Mouse (Mus musculus) left cerebral cortex, adult 2 months (tissue): ENCODE results near the gene Vmn1r48. TPM values are rescaled to one million over a fixed set of nuclear protein-coding genes. Genes with fewer than 3 reads are reported as not detected.
"Not testable (repeated sequence)": the region's sequence is repeated elsewhere in the genome, so short reads cannot be mapped to it uniquely, and the experiment has no call there.

Experiments
- DNase-seq, 2 experiments: peaks; one replicate each; pipeline ENCODE4 v3.0.0; 2021 to 2022; ENCODE audit warnings: low spot score in 2 of 2, mixed read lengths in 1 of 2; ENCODE audit errors: extremely low spot score in 1 of 2
- H3K27ac ChIP-seq: fragments of 200-600 bp; 2 replicates; pipeline ENCODE4 v1.8.1; 2022
- H3K4me3 ChIP-seq: fragments of 200-600 bp; 2 replicates; pipeline ENCODE4 v1.8.1; 2022
- CTCF ChIP-seq: fragments of 200-600 bp; IDR thresholded peaks from 2 replicates; pipeline ENCODE4 v1.8.1; 2022; ENCODE audit warnings: antibody characterized with exemption, mild to moderate bottlenecking, moderate library complexity
- intact Hi-C: fragments of 180-260 bp; cut with DNase I; formaldehyde crosslinking; loops from one replicate; pipeline ENCODE4 v1.15.1; 2025
- long read RNA-seq, 2 experiments: library from polyadenylated mRNA; stranded (forward); transcript quantifications; one replicate each; pipeline ENCODE4 v2.0.0; 2021; ENCODE audit warnings: borderline mapping rate in 2 of 2
- total RNA-seq, 2 experiments: library from RNA; stranded (reverse); gene quantifications; 2 replicates each; pipeline ENCODE4 v1.2.3; 2021

Gene Vmn1r48
- total RNA-seq = not detected
- long read RNA-seq, experiment 1 = 0 reads
- long read RNA-seq, experiment 2 = 0 reads

DNA sequence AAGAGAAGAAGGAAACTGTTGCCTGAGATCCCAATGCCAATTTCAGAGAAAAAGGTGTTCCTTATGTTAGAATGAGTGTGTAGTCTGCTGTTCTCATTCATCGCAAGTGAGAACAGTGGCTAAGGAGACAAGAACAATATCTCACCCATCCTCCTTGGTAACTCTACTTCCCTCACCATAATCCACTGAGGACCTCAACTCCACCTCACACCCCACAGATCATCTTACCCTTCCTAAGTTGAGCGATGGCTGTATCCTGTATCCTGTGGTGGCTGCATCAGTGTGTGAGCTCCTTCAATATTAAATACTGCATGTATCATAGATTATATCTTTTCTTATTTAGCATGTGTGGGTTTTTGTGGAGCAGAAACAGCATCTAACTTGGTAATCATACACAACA is at the start of gene Vmn1r48:
Vmn1r48 (minus strand) TSS at position 101 of the 400 bp plus-strand sequence.
- H3K4me3 ChIP-seq, intact Hi-C loops, H3K27ac ChIP-seq, DNase-seq: not testable (repeated sequence)

DNA sequence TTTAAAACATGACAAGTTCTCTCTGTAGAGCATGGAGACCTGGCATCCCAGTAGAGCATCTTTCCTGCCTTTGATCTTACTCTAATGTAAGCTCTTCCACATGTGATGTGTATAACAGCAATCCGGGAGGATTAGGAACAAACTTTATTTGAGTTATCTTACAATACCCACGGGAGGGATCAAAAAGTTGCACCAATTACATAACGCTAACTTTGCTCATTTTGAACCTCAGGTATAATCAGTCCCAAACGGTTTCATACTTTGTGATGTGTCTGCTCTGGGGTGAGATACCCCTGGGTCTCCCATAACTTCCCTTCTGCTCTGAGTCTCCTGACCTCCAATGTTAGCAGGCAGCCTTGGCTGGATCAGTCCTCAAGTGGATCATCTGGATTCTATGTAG is 41.8 kb upstream of the Vmn1r48 start, which contains the start of gene Vmn1r49:
Vmn1r49 (minus strand) TSS at position 101 of the 400 bp plus-strand sequence.
- Histone ChIP-seq H3K27ac (no peak within 1 kb of the TSS), H3K4me3 (no peak within 1 kb of the TSS)
- no peak for DNase-seq
- TF ChIP-seq CTCF = no peak
- intact Hi-C loops = no loop called here

DNA sequence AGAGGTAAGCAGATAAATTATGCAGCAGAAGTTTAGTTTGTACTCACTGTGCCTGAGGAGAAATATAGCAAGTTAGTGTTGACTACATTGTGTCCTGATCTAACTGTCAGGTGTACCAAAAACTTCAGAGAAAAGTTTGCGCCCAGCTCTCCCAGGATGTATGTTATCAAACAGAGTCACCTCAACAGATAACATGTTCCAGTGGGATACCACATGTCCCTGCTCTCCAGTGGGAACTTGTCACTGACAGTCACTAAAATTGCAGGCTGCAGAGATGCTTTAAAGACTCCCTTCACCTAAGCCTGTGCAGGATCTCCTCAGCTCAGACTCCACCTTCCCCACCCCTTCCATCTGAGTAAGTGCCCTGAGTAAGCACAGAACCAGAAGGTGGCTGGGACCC is 20.8 kb downstream of the Vmn1r48 start, which contains the start of gene Vmn1r47:
Vmn1r47 (plus strand) TSS at position 301 of the 400 bp plus-strand sequence.
- intact Hi-C loops, H3K4me3 ChIP-seq, DNase-seq, H3K27ac ChIP-seq: not testable (repeated sequence)

DNA sequence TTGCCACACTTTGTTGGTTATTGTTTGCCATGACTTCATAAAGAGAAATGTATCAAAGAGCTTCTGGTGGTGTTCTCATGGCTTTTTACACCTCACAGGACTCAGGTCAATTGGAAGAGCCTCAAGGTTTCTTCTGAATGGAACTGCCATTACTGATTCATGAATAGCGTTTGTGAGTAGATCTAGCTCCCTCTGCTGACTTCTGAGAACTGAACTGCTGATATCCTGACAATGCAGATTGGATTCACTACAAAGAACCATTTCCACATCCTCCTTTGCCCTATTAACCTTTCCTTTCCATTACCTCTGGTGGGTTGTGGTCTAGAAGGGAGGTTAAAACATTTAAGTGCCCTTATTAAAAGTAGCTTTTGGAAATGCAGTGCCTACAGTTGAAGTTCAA is 50.7 kb downstream of the Vmn1r48 start:
- no peak; the same call in 1 of the 2 replicates for TF ChIP-seq CTCF
- no peak for DNase-seq
- intact Hi-C loops = loop anchor here (10.0 kb wide), 1 partner anchor 301 kb away; no protein-coding TSS in a partner anchor
- Histone ChIP-seq H3K27ac (no peak overlapping the region), H3K4me3 (no peak overlapping the region)

Other genes with a start within 250 kb of the Vmn1r48 start
- gene Vmn1r42, start 160.4 kb downstream of the Vmn1r48 start, total RNA-seq = not detected
- not detected for gene Vmn1r43, start 160.4 kb downstream of the Vmn1r48 start, total RNA-seq
- not detected for gene Vmn1r44, start 153.2 kb downstream of the Vmn1r48 start, total RNA-seq
- not detected for gene Vmn1r45, start 96.2 kb downstream of the Vmn1r48 start, total RNA-seq
- not detected for gene Vmn1r46, start 67.5 kb downstream of the Vmn1r48 start, total RNA-seq
- gene Vmn1r47, start 20.7 kb downstream of the Vmn1r48 start, total RNA-seq = not detected
- gene Vmn1r49, start 41.7 kb upstream of the Vmn1r48 start, total RNA-seq = not detected
- gene Vmn1r50, start 64.6 kb upstream of the Vmn1r48 start, total RNA-seq = not detected
- not detected for gene Vmn1r51, start 85.8 kb upstream of the Vmn1r48 start, total RNA-seq
- not detected for gene Vmn1r52, start 138.0 kb upstream of the Vmn1r48 start, total RNA-seq
- not detected for gene V1ra8, start 166.0 kb upstream of the Vmn1r48 start, total RNA-seq
- not detected for gene Vmn1r53, start 187.6 kb upstream of the Vmn1r48 start, total RNA-seq
- not detected for gene Vmn1r54, start 209.5 kb upstream of the Vmn1r48 start, total RNA-seq